Mouse (Mus musculus) frontal cortex, postnatal 36 days (tissue): Measurements from ENCODE around the gene Grrp1.
"Not testable (repeated sequence)": the region's sequence is repeated elsewhere in the genome, so short reads cannot be mapped to it uniquely, and the experiment has no call there.

Experiments used
- DNase-seq, 2 experiments: peaks; one replicate each; pipeline ENCODE4 v3.0.0; 2022; ENCODE audit warnings: low spot score in 2 of 2

Gene Grrp1

GRCm38 (mm10) chr4:134253722-134254324 lies at the start of gene Grrp1:
Gene Grrp1, minus strand, starts transcription at chr4:134254106.
- DNase-seq: no peak

- DNase-seq: no peak
Measured at GRCm38 (mm10) chr4:134302084-134302483, 48.2 kb upstream of the Grrp1 start.

- peak; percentile 49 to 57 for DNase-seq
Measured at GRCm38 (mm10) chr4:134300316-134300715, 46.4 kb upstream of the Grrp1 start.

GRCm38 (mm10) chr4:134299498-134299810 lies 45.5 kb upstream of the Grrp1 start:
- DNase-seq: no peak

- DNase-seq: peak; percentile 10 to 19
Measured at GRCm38 (mm10) chr4:134298626-134299497, 45.0 kb upstream of the Grrp1 start.

GRCm38 (mm10) chr4:134297369-134297768 lies 43.5 kb upstream of the Grrp1 start:
- no peak for DNase-seq

GRCm38 (mm10) chr4:134296523-134296922 lies 42.6 kb upstream of the Grrp1 start:
- DNase-seq: no peak

- not testable (repeated sequence) for DNase-seq
Measured at GRCm38 (mm10) chr4:134296096-134296495, 42.2 kb upstream of the Grrp1 start.

GRCm38 (mm10) chr4:134293692-134294163 lies 39.8 kb upstream of the Grrp1 start:
- no peak for DNase-seq

- DNase-seq: no peak
Measured at GRCm38 (mm10) chr4:134293061-134293691, 39.3 kb upstream of the Grrp1 start.

GRCm38 (mm10) chr4:134292067-134292466 lies 38.2 kb upstream of the Grrp1 start:
- peak; percentile 58 to 70 for DNase-seq

- DNase-seq: no peak
Measured at GRCm38 (mm10) chr4:134288397-134289256, 34.7 kb upstream of the Grrp1 start.

- DNase-seq: peak; percentile 70 to 73
Measured at GRCm38 (mm10) chr4:134287575-134288025, 33.7 kb upstream of the Grrp1 start, which contains the start of gene Pdik1l. Gene Pdik1l, minus strand, starts transcription at chr4:134287895.

GRCm38 (mm10) chr4:134287168-134287564 lies 33.3 kb upstream of the Grrp1 start:
- DNase-seq: peak; percentile 95 to 96

GRCm38 (mm10) chr4:134286226-134287167 lies 32.6 kb upstream of the Grrp1 start:
- no peak for DNase-seq

GRCm38 (mm10) chr4:134284942-134285341 lies 31.0 kb upstream of the Grrp1 start:
- DNase-seq: no peak

- no peak for DNase-seq
Measured at GRCm38 (mm10) chr4:134273417-134274345, 19.8 kb upstream of the Grrp1 start.

GRCm38 (mm10) chr4:134272731-134273416 lies 19.0 kb upstream of the Grrp1 start:
- DNase-seq: no peak

GRCm38 (mm10) chr4:134271979-134272378 lies 18.1 kb upstream of the Grrp1 start:
- no peak for DNase-seq
